In genomic region chr14:60643098-60643870, GRCm38 (mm10) we compare ENCODE assay signal across 10 mouse cellular contexts. TPM values are rescaled to one million over a fixed set of nuclear protein-coding genes. Genes with fewer than 3 reads are reported as not detected.
DNase-seq lines count a peak whose midpoint lies in the region; ATAC-seq lines count a peak whose summit lies in the region.
"Had no signal": no experiment of that assay in that cellular context is flagged by ENCODE, and none has a peak within 500 bp of the region (broad histone marks: within the 10 kb centered on the region; RNA-seq: fewer than 3 reads in every experiment).

No protein-coding gene starts in this region.

- H3K4me1 ChIP-seq in forebrain, embryonic 15.5 days = peaks cover 72% of the 10 kb centered on the region
- H3K4me1 ChIP-seq in midbrain, embryonic 13.5 days (replicated peaks) = peaks cover 79% of the 10 kb centered on the region

- no peaks in the 10 kb centered on the region for H3K9me3 ChIP-seq in forebrain, embryonic 15.5 days
- no peaks in the 10 kb centered on the region for H3K9me3 ChIP-seq in midbrain, embryonic 13.5 days
- H3K9me3 ChIP-seq: embryonic facial prominence, embryonic 12.5 days had no signal

- H3K4me2 ChIP-seq in forebrain, embryonic 15.5 days (replicated peaks) = peak overlapping the region; percentile 20
- peak overlapping the region; percentile 26 for H3K4me2 ChIP-seq in midbrain, embryonic 13.5 days (replicated peaks)
- H3K4me2 ChIP-seq: embryonic facial prominence, embryonic 12.5 days had no signal

- H3K4me3 ChIP-seq in forebrain, embryonic 15.5 days = no peak overlapping the region
- H3K4me3 ChIP-seq in midbrain, embryonic 13.5 days (replicated peaks) = no peak overlapping the region
- H3K4me3 ChIP-seq: embryonic facial prominence, embryonic 12.5 days had no signal

- DNase-seq in Muller cell, postnatal 12 days (ENCODE audit: inconsistent ontology term) = peak; percentile 79
- DNase-seq in brain, adult 2 months (ENCODE audit: low read depth, low spot score) = peak; percentile 81
- DNase-seq in left cerebral cortex, adult 11 months (ENCODE audit: low spot score) = no peak
- DNase-seq in gastrocnemius, postnatal 10 days = no peak
- DNase-seq: adrenal gland, postnatal 25 days had no signal

- 7% methylated on average over 14 of the region's 14 CpGs for WGBS in forebrain, embryonic 15.5 days
- WGBS in midbrain, embryonic 13.5 days = 10% methylated on average over 14 of the region's 14 CpGs

- H3K27me3 ChIP-seq in forebrain, embryonic 15.5 days = no peaks in the 10 kb centered on the region
- H3K27me3 ChIP-seq in midbrain, embryonic 13.5 days = no peaks in the 10 kb centered on the region
- H3K27me3 ChIP-seq: embryonic facial prominence, embryonic 12.5 days had no signal

- H3K36me3 ChIP-seq in forebrain, embryonic 15.5 days = no peaks in the 10 kb centered on the region
- H3K36me3 ChIP-seq in midbrain, embryonic 13.5 days = peaks cover 6% of the 10 kb centered on the region
- H3K36me3 ChIP-seq: embryonic facial prominence, embryonic 12.5 days had no signal

- H3K27ac ChIP-seq in forebrain, embryonic 15.5 days (replicated peaks) = peak overlapping the region; percentile 67
- H3K27ac ChIP-seq in midbrain, embryonic 13.5 days = peak overlapping the region; percentile 88
- H3K27ac ChIP-seq: embryonic facial prominence, embryonic 12.5 days; macrophage had no signal

- no peak overlapping the region for H3K9ac ChIP-seq in forebrain, embryonic 15.5 days (replicated peaks)
- H3K9ac ChIP-seq in midbrain, embryonic 13.5 days (replicated peaks) = no peak overlapping the region; the same call in 1 of the 2 replicates
- H3K9ac ChIP-seq: embryonic facial prominence, embryonic 12.5 days had no signal

- ATAC-seq in forebrain, embryonic 15.5 days (replicated peaks) = peak; percentile 84
- ATAC-seq in midbrain, embryonic 13.5 days = peak; percentile 81
- no peak for ATAC-seq in megakaryocyte, adult 5-6 weeks (ENCODE audit: poor library complexity, severe bottlenecking)

RNA-seq across cellular contexts. Expression of gene Spata13, which starts 9.5 kb away (rescaled TPM):
- 50.1 and 52.6 TPM in 2 replicates for polyA plus RNA-seq in forebrain, embryonic 15.5 days (2015; fragmentation: Nextera tagmentation; extraction: Ambion mirVana)
- polyA plus RNA-seq in midbrain, embryonic 13.5 days (2015; fragmentation: Nextera tagmentation; extraction: Ambion mirVana) = 41.3 and 47.4 TPM in 2 replicates
- 9.4 and 10.2 TPM in 2 replicates for total RNA-seq in megakaryocyte, adult 5-6 weeks (2015)
- total RNA-seq in megakaryocyte, adult 5-6 weeks (2017) = 18.2 and 19.0 TPM in 2 replicates
- 10 to 100 TPM in 1 of 2 experiments, 1 to 10 TPM in 1; 9.9 to 19.5 TPM for total RNA-seq in gastrocnemius, postnatal 10 days (2021)

Comparison
In these comparisons a context has a peak if more than half of its experiments do, and no peak if none do; other contexts are left out.
1. DNase-seq: peak in Muller cell, postnatal 12 days (single experiment) and brain, adult 2 months (single experiment); none in left cerebral cortex, adult 11 months (single experiment) and gastrocnemius, postnatal 10 days (single experiment).